Mouse (Mus musculus) CH12.LX (cell line): ENCODE results near the gene A630001G21Rik. TPM values are rescaled to one million over a fixed set of nuclear protein-coding genes. Genes with fewer than 3 reads are reported as not detected.
A peak's percentile ranks its signal among the peaks of the same experiment; 100 is the strongest.

Experiments used
- DNase-seq: peaks from one replicate; pipeline ENCODE4 v3.0.0-alpha.2; 2013; ENCODE audit errors: extremely low read depth
- H3K27ac ChIP-seq: 2 replicates; pipeline ENCODE4 v1.5.1; 2012; ENCODE audit warnings: low read depth, mild to moderate bottlenecking, control low read depth, moderate library complexity; ENCODE audit not compliant: insufficient read depth
- H3K27me3 ChIP-seq: replicated peaks from 2 replicates; pipeline ENCODE3; 2012; ENCODE audit warnings: inconsistent platforms
- H3K36me3 ChIP-seq, 2 experiments: replicated peaks in 1 of 2; 2 replicates each; pipeline versions ENCODE3 to v1.6.1; 2012; ENCODE audit warnings: inconsistent platforms in 1 of 2, low read length in 1 of 2, mild to moderate bottlenecking in 1 of 2, mixed read lengths in 1 of 2, moderate library complexity in 1 of 2; ENCODE audit not compliant: control insufficient read depth in 1 of 2, insufficient read depth in 1 of 2
- H3K4me1 ChIP-seq, 2 experiments: 2 replicates each; pipeline ENCODE4 v1.6.1; 2012; ENCODE audit warnings: inconsistent platforms in 1 of 2, moderate library complexity in 1 of 2; ENCODE audit not compliant: insufficient read depth in 2 of 2, control insufficient read depth in 1 of 2
- H3K4me2 ChIP-seq: 2 replicates; pipeline ENCODE4 v1.6.1; 2012; ENCODE audit warnings: low read depth, mild to moderate bottlenecking, control low read depth; ENCODE audit not compliant: poor library complexity, insufficient read depth, severe bottlenecking
- H3K4me3 ChIP-seq, 3 experiments: fragments of 150-350 bp in 1 of 3; sonication (generic) in 1 of 3; replicated peaks in 1 of 3; 2 replicates each; pipeline versions ENCODE3 to v1.5.1; 2011 to 2012; ENCODE audit warnings: low read depth in 2 of 3, low read length in 2 of 3, mild to moderate bottlenecking in 2 of 3, moderate library complexity in 2 of 3, control low read depth in 1 of 3, improper control_type of control experiment in 1 of 3, inconsistent platforms in 1 of 3, mixed read lengths in 1 of 3; ENCODE audit not compliant: poor library complexity in 1 of 3
- H3K79me2 ChIP-seq: replicated peaks from 2 replicates; pipeline ENCODE4 v1.6.1; 2012; ENCODE audit warnings: mild to moderate bottlenecking, moderate library complexity; ENCODE audit not compliant: control insufficient read depth, poor library complexity, insufficient read depth, severe bottlenecking; ENCODE audit errors: extremely low read depth
- H3K9ac ChIP-seq: 2 replicates; pipeline ENCODE4 v1.6.1; 2012; ENCODE audit warnings: low read depth, mild to moderate bottlenecking, control low read depth, moderate library complexity; ENCODE audit not compliant: insufficient read depth
- H3K9me3 ChIP-seq: replicated peaks from 2 replicates; pipeline ENCODE3; 2012; ENCODE audit warnings: low read length, inconsistent platforms, mixed read lengths
- CHD1 ChIP-seq: IDR thresholded peaks from 2 replicates; pipeline ENCODE4 v1.6.1; 2012; ENCODE audit warnings: low read depth, low read length, improper control_type of control experiment, inconsistent platforms
- CTCF ChIP-seq, 2 experiments: IDR thresholded peaks in 1 of 2; conservative IDR thresholded peaks in 1 of 2; 2 replicates each; pipeline ENCODE4 v1.5.1; 2011 to 2012; ENCODE audit warnings: low read depth in 2 of 2, low read length in 2 of 2, improper control_type of control experiment in 1 of 2, inconsistent platforms in 1 of 2, mild to moderate bottlenecking in 1 of 2, moderate library complexity in 1 of 2
- E2F4 ChIP-seq: IDR thresholded peaks from 2 replicates; pipeline ENCODE4 v1.6.1; 2011; ENCODE audit warnings: low read depth, low read length, improper control_type of control experiment; ENCODE audit not compliant: insufficient replicate concordance
- ELF1 ChIP-seq: IDR thresholded peaks from 2 replicates; pipeline ENCODE4 v1.6.1; 2014; ENCODE audit warnings: low read depth, mild to moderate bottlenecking, inconsistent platforms, low read length, improper control_type of control experiment
- EP300 ChIP-seq: IDR thresholded peaks from 2 replicates; pipeline ENCODE4 v1.6.1; 2011; ENCODE audit warnings: low read length, improper control_type of control experiment
- ETS1 ChIP-seq: conservative IDR thresholded peaks from 2 replicates; pipeline ENCODE4 v1.6.1; 2012; ENCODE audit warnings: low read depth, mild to moderate bottlenecking, inconsistent platforms, low read length, improper control_type of control experiment, moderate library complexity
- GABPA ChIP-seq: IDR thresholded peaks from 2 replicates; pipeline ENCODE4 v1.6.1; 2012; ENCODE audit warnings: low read depth, low read length, improper control_type of control experiment, inconsistent platforms; ENCODE audit not compliant: insufficient replicate concordance
- HCFC1 ChIP-seq: IDR thresholded peaks from 2 replicates; pipeline ENCODE4 v1.6.1; 2012; ENCODE audit warnings: low read depth, mild to moderate bottlenecking, inconsistent platforms, low read length, improper control_type of control experiment
- JUND ChIP-seq: conservative IDR thresholded peaks from 2 replicates; pipeline ENCODE4 v1.6.1; 2011; ENCODE audit warnings: low read depth, low read length, improper control_type of control experiment
- MAX ChIP-seq: IDR thresholded peaks from 2 replicates; pipeline ENCODE4 v1.6.1; 2011; ENCODE audit warnings: low read length, improper control_type of control experiment
- MAZ ChIP-seq: IDR thresholded peaks from 2 replicates; pipeline ENCODE4 v1.6.1; 2012; ENCODE audit warnings: low read depth, mild to moderate bottlenecking, inconsistent platforms, low read length, improper control_type of control experiment, moderate library complexity
- PAX5 ChIP-seq: IDR thresholded peaks from 2 replicates; pipeline ENCODE4 v1.6.1; 2012; ENCODE audit warnings: low read length, inconsistent platforms, mixed read lengths
- POLR2A ChIP-seq: IDR thresholded peaks from 2 replicates; pipeline ENCODE4 v1.6.1; 2011; ENCODE audit warnings: low read depth, mild to moderate bottlenecking, improper control_type of control experiment, low read length
- POLR2AphosphoS2 ChIP-seq: IDR thresholded peaks from 2 replicates; pipeline ENCODE4 v1.6.1; 2011; ENCODE audit warnings: low read depth, low read length, improper control_type of control experiment
- RAD21 ChIP-seq: IDR thresholded peaks from 2 replicates; pipeline ENCODE4 v1.6.1; 2011; ENCODE audit warnings: low read depth, mild to moderate bottlenecking, low read length, improper control_type of control experiment, moderate library complexity
- RCOR1 ChIP-seq: conservative IDR thresholded peaks from 2 replicates; pipeline ENCODE4 v1.6.1; 2012; ENCODE audit warnings: low read depth, mild to moderate bottlenecking, inconsistent platforms, low read length, improper control_type of control experiment
- SIN3A ChIP-seq: IDR thresholded peaks from 2 replicates; pipeline ENCODE4 v1.6.1; 2012; ENCODE audit warnings: low read length, improper control_type of control experiment, inconsistent platforms
- TCF12 ChIP-seq: IDR thresholded peaks from 2 replicates; pipeline ENCODE4 v1.6.1; 2014; ENCODE audit warnings: low read depth, mild to moderate bottlenecking, inconsistent platforms, low read length, improper control_type of control experiment
- USF1 ChIP-seq: IDR thresholded peaks from 2 replicates; pipeline ENCODE4 v1.6.1; 2014; ENCODE audit warnings: low read depth, mild to moderate bottlenecking, inconsistent platforms, low read length, improper control_type of control experiment
- USF2 ChIP-seq: conservative IDR thresholded peaks from 2 replicates; pipeline ENCODE4 v1.6.1; 2011; ENCODE audit warnings: low read depth, low read length, improper control_type of control experiment
- ZC3H11A ChIP-seq: IDR thresholded peaks from 2 replicates; pipeline ENCODE4 v1.6.1; 2012; ENCODE audit warnings: low read depth, mild to moderate bottlenecking, inconsistent platforms, low read length, improper control_type of control experiment
- ZMIZ1 ChIP-seq: IDR thresholded peaks from 2 replicates; pipeline ENCODE4 v1.6.1; 2012; ENCODE audit warnings: low read depth, mild to moderate bottlenecking, inconsistent platforms, low read length, improper control_type of control experiment
- ZNF384 ChIP-seq: IDR thresholded peaks from 2 replicates; pipeline ENCODE4 v1.6.1; 2012; ENCODE audit warnings: low read depth, low read length, improper control_type of control experiment, inconsistent platforms
- dilution Hi-C: fragments of 300-500 bp; cut with MboI; formaldehyde crosslinking; loops from 2 replicates; pipeline ENCODE4 v1.14.3; 2020; ENCODE audit warnings: low sequenced_read_pairs; ENCODE audit not compliant: extremely low pct_unique_long_range_greater_than_20kb, extremely low pct_ligation_motif_present
- in situ Hi-C: fragments of 300-500 bp; cut with MboI; formaldehyde crosslinking; loops from 3 replicates; pipeline ENCODE4 v1.14.3; 2019; ENCODE audit warnings: low sequenced_read_pairs, low pct_ligation_motif_present, low pct_unique_long_range_greater_than_20kb, mixed read lengths
- polyA plus RNA-seq: library from polyadenylated mRNA; unstranded; fragments of >175 nt; gene quantifications from 2 replicates; pipeline ENCODE4 v1.2.1, GENCODE M21; 2012; ENCODE audit warnings: low read depth; ENCODE audit not compliant: insufficient read length
- total RNA-seq, 2 experiments: library from RNA; depleted of rRNA; stranded (reverse); fragments of 300-350 nt in 1 of 2; fragments of >200 nt in 1 of 2; gene quantifications; 2 replicates each; pipeline ENCODE4 v1.2.3; 2012 to 2014

A630001G21Rik gene
- total and polyA plus RNA-seq, 3 experiments = 55.8 to 151 (median 139) TPM

GRCm38 (mm10) chr1:85771976-85772375 lies 6.5 kb downstream of the A630001G21Rik start:
- Histone ChIP-seq H3K4me3 (no peak overlapping the region), H3K4me1 (peaks cover 0 to 10% of the 10 kb centered on the region in 2 experiments; a peak in 2 of 4 replicates), H3K79me2 (no peaks in the 10 kb centered on the region), H3K27ac (no peak overlapping the region), H3K4me2 (no peak overlapping the region), H3K27me3 (no peaks in the 10 kb centered on the region), H3K36me3 (no peaks in the 10 kb centered on the region), H3K9ac (no peak overlapping the region), H3K9me3 (no peaks in the 10 kb centered on the region)
- no peak for TF ChIP-seq MAX
- no peak for TF ChIP-seq ETS1
- no peak for TF ChIP-seq USF1
- no peak for TF ChIP-seq POLR2A
- TF ChIP-seq CTCF (conservative IDR thresholded peaks at IDR 0.05 in 1 of 2, IDR thresholded peaks at IDR 0.05 in 1 of 2; ENCODE audit: low read depth in 2 of 2, low read length in 2 of 2) = no peak
- no peak for TF ChIP-seq RAD21
- TF ChIP-seq PAX5 = no peak
- no peak for TF ChIP-seq EP300
- TF ChIP-seq ELF1 = no peak
- TF ChIP-seq ZC3H11A = no peak
- in situ Hi-C loops (no loop called here), dilution Hi-C loops (no loop called here)
- no peak for DNase-seq

- DNase-seq = no peak
- in situ Hi-C loops = no loop called here
- TF ChIP-seq HCFC1 (no peak), ZNF384 (0 out of 2 replicates have a peak, but pooled peaks have one; percentile 11)
- TF ChIP-seq, all 38 proteins: peak for 1
- Histone ChIP-seq H3K4me3 (no peak overlapping the region), H3K27me3 (no peaks in the 10 kb centered on the region), H3K9ac (no peak overlapping the region), H3K4me2 (no peak overlapping the region), H3K79me2 (no peaks in the 10 kb centered on the region), H3K9me3 (no peaks in the 10 kb centered on the region), H3K4me1 (peaks cover 13 to 40% of the 10 kb centered on the region in 2 experiments), H3K36me3 (no peaks in the 10 kb centered on the region), H3K27ac (no peak overlapping the region)
- dilution Hi-C loops = no loop called here
Observed at GRCm38 (mm10) chr1:85767754-85768153, 10.7 kb downstream of the A630001G21Rik start.

- Histone ChIP-seq H3K27me3 (no peaks in the 10 kb centered on the region), H3K27ac (no peak overlapping the region), H3K4me1 (peaks cover 13 to 54% of the 10 kb centered on the region in 2 experiments), H3K79me2 (no peaks in the 10 kb centered on the region), H3K9ac (no peak overlapping the region), H3K36me3 (no peaks in the 10 kb centered on the region), H3K4me2 (no peak overlapping the region), H3K4me3 (no peak overlapping the region), H3K9me3 (no peaks in the 10 kb centered on the region)
- TF ChIP-seq SIN3A = no peak
- no peak for TF ChIP-seq POLR2AphosphoS2
- no peak for TF ChIP-seq ZNF384
- no peak for TF ChIP-seq GABPA
- TF ChIP-seq CTCF (conservative IDR thresholded peaks at IDR 0.05 in 1 of 2, IDR thresholded peaks at IDR 0.05 in 1 of 2; ENCODE audit: low read depth in 2 of 2, low read length in 2 of 2) = no peak
- no peak for TF ChIP-seq USF2
- no peak for TF ChIP-seq E2F4
- TF ChIP-seq USF1 = no peak
- TF ChIP-seq ZC3H11A = no peak
- no peak for TF ChIP-seq RCOR1
- no peak for TF ChIP-seq CHD1
- no peak for TF ChIP-seq ZMIZ1
- no peak for TF ChIP-seq MAZ
- TF ChIP-seq ELF1 = no peak
- no peak for TF ChIP-seq MAX
- TF ChIP-seq TCF12 = no peak
- no peak for TF ChIP-seq POLR2A
- no peak for TF ChIP-seq JUND
- dilution Hi-C loops = no loop called here
- in situ Hi-C loops = no loop called here
- no peak for DNase-seq
Observed at GRCm38 (mm10) chr1:85766120-85766519, 12.3 kb downstream of the A630001G21Rik start.
